ENCODE assay signal across 9 mouse cellular contexts in genomic region chr5:120252551-120252950, GRCm38 (mm10).
A peak's percentile ranks its signal among the peaks of the same experiment; 100 is the strongest.
DNase-seq lines count a peak whose midpoint lies in the region; ATAC-seq and TF ChIP-seq lines count a peak whose summit lies in the region.
"Had no signal": no experiment of that assay in that cellular context is flagged by ENCODE, and none has a peak within 500 bp of the region (broad histone marks: within the 10 kb centered on the region; RNA-seq: fewer than 3 reads in every experiment).

No protein-coding gene starts in this region.

- H3K4me2 ChIP-seq in forebrain, embryonic 14.5 days (ENCODE audit: low read length), result peak overlapping the region; percentile 39
- peak overlapping the region; percentile 39; the same call in 1 of the 2 replicates for H3K4me2 ChIP-seq in neural tube, embryonic 15.5 days

- no peak for TF ChIP-seq EP300 in ES-Bruce4 (IDR thresholded peaks at IDR 0.05; ENCODE audit: insufficient read depth, low read depth, low read length)

- no peaks in the 10 kb centered on the region for H3K4me1 ChIP-seq in ES-Bruce4 (ENCODE audit: control insufficient read depth, insufficient read depth, low read length)
- no peaks in the 10 kb centered on the region; the same call in 1 of the 2 replicates for H3K4me1 ChIP-seq in forebrain, embryonic 14.5 days (ENCODE audit: control insufficient read depth, insufficient read depth, low read length)
- peaks cover 16% of the 10 kb centered on the region for H3K4me1 ChIP-seq in neural tube, embryonic 15.5 days

- H3K36me3 ChIP-seq in ES-Bruce4 (ENCODE audit: control insufficient read depth, insufficient read depth, low read length, poor library complexity, severe bottlenecking), result no peaks in the 10 kb centered on the region
- no peaks in the 10 kb centered on the region for H3K36me3 ChIP-seq in forebrain, embryonic 14.5 days (ENCODE audit: control insufficient read depth, insufficient read depth, low read length)
- no peaks in the 10 kb centered on the region for H3K36me3 ChIP-seq in neural tube, embryonic 15.5 days

- H3K27me3 ChIP-seq in ES-Bruce4 (ENCODE audit: control insufficient read depth, insufficient read depth, low read length, poor library complexity, severe bottlenecking), result no peaks in the 10 kb centered on the region
- peaks cover 6% of the 10 kb centered on the region; the same call in 1 of the 2 replicates for H3K27me3 ChIP-seq in forebrain, embryonic 14.5 days (replicated peaks; ENCODE audit: control insufficient read depth, insufficient read depth, low read length)
- no peaks in the 10 kb centered on the region; the same call in 1 of the 2 replicates for H3K27me3 ChIP-seq in neural tube, embryonic 15.5 days (replicated peaks)

- no peaks in the 10 kb centered on the region for H3K9me3 ChIP-seq in ES-Bruce4 (replicated peaks; ENCODE audit: control insufficient read depth, insufficient read depth, low read length, poor library complexity, severe bottlenecking)
- no peaks in the 10 kb centered on the region for H3K9me3 ChIP-seq in forebrain, embryonic 14.5 days (replicated peaks; ENCODE audit: control insufficient read depth, low read length)
- no peaks in the 10 kb centered on the region for H3K9me3 ChIP-seq in neural tube, embryonic 15.5 days (replicated peaks)

- TF ChIP-seq POLR2A in ES-Bruce4 (IDR thresholded peaks at IDR 0.05; ENCODE audit: insufficient read depth, low read length), result no peak

- ATAC-seq in forebrain, embryonic 14.5 days, result peak; percentile 52; the same call in 1 of the 2 replicates
- no peak for ATAC-seq in neural tube, embryonic 15.5 days (ENCODE audit: low FRiP score)

- H3K27ac ChIP-seq in ES-Bruce4 (ENCODE audit: insufficient read depth, low read length), result no peak overlapping the region
- H3K27ac ChIP-seq in forebrain, embryonic 14.5 days (ENCODE audit: low read depth, low read length), result no peak overlapping the region
- peak overlapping the region; percentile 84 for H3K27ac ChIP-seq in neural tube, embryonic 15.5 days (replicated peaks)

- peak; percentile 38 for TF ChIP-seq CTCF in ES-Bruce4 (IDR thresholded peaks at IDR 0.05; ENCODE audit: low read depth, low read length)

- peak; percentile 64 for DNase-seq in ZHBTc4 (ENCODE audit: low read depth, low spot score)
- peak; percentile 76 for DNase-seq in forebrain, embryonic 14.5 days (ENCODE audit: low spot score)
- peak; percentile 30 for DNase-seq in kidney, postnatal 10 days
- DNase-seq in gastrocnemius, adult 8-10 months (ENCODE audit: low spot score in 2 of 2), result no peak
- DNase-seq in gastrocnemius, postnatal 4 days (ENCODE audit: low spot score in 2 of 2), result no peak

- H3K9ac ChIP-seq in ES-Bruce4 (ENCODE audit: low read depth, poor library complexity, severe bottlenecking), result no peak overlapping the region
- H3K9ac ChIP-seq in forebrain, embryonic 14.5 days (ENCODE audit: low read length), result no peak overlapping the region
- H3K9ac ChIP-seq in neural tube, embryonic 15.5 days (replicated peaks), result no peak overlapping the region

- no peak overlapping the region for H3K4me3 ChIP-seq in ES-Bruce4 (ENCODE audit: low read depth, low read length)
- no peak overlapping the region; the same call in 1 of the 2 replicates for H3K4me3 ChIP-seq in forebrain, embryonic 14.5 days (ENCODE audit: low read depth, low read length)
- no peak overlapping the region for H3K4me3 ChIP-seq in neural tube, embryonic 15.5 days (replicated peaks)
- H3K4me3 ChIP-seq: erythroblast, embryonic 14.5 days; myocyte had no signal

- WGBS in forebrain, embryonic 14.5 days, result 9% methylated on average over 8 of the region's 8 CpGs
- WGBS in neural tube, embryonic 15.5 days, result 13% methylated on average over 8 of the region's 8 CpGs

Comparison
In these comparisons a context has a peak if more than half of its experiments do, and no peak if none do; other contexts are left out.
1. DNase-seq: peak in ZHBTc4 (single experiment), forebrain, embryonic 14.5 days (single experiment) and kidney, postnatal 10 days (single experiment); none in gastrocnemius, adult 8-10 months (0 of 2) and gastrocnemius, postnatal 4 days (0 of 2).